Mouse (Mus musculus): ENCODE data around the gene Vps26c. TPM values are rescaled to one million over a fixed set of nuclear protein-coding genes. Genes with fewer than 3 reads are reported as not detected.

Vps26c gene
- polyA plus RNA-seq, 1 experiment from 2014 or later = 42.3 TPM

GRCm38 (mm10) chr16:94449151-94449550 is 77.5 kb downstream of the Vps26c start:
- no peaks in the 10 kb centered on the region for H3K9me3 ChIP-seq (replicated peaks; ENCODE audit: low read length)
- 77% methylated on average over 8 of the region's 8 CpGs for WGBS
- peak; percentile 37; the same call in 1 of the 2 replicates for TF ChIP-seq CTCF (IDR thresholded peaks at IDR 0.05; ENCODE audit: low read depth)
- no peak overlapping the region for H3K4me2 ChIP-seq (ENCODE audit: low read length)
- ATAC-seq (replicated peaks; ENCODE audit: low FRiP score, low read depth) (no peak), DNase-seq (ENCODE audit: low spot score) (peak; percentile 19)
- no peaks in the 10 kb centered on the region for H3K27me3 ChIP-seq (ENCODE audit: insufficient read depth, low read length)
- no peak overlapping the region for H3K27ac ChIP-seq
- H3K4me1 ChIP-seq (replicated peaks; ENCODE audit: insufficient read depth, low read length) = peaks cover 10% of the 10 kb centered on the region
- no peak overlapping the region for H3K4me3 ChIP-seq (replicated peaks; ENCODE audit: low read depth, low read length)
- peaks cover 51% of the 10 kb centered on the region for H3K36me3 ChIP-seq (ENCODE audit: insufficient read depth, low read length)
- H3K9ac ChIP-seq (ENCODE audit: low read depth, low read length) = no peak overlapping the region

Other genes with a start within 250 kb of the Vps26c start
- 5.0 and 5.9 TPM in 2 replicates for gene Hlcs, start 213.3 kb downstream of the Vps26c start, polyA plus RNA-seq (2015; fragmentation: Nextera tagmentation; extraction: Ambion mirVana)
- 14.0 and 14.9 TPM in 2 replicates for gene Ripply3, start 198.4 kb downstream of the Vps26c start, polyA plus RNA-seq (2015; fragmentation: Nextera tagmentation; extraction: Ambion mirVana)
- gene Ttc3, start 156.2 kb downstream of the Vps26c start, polyA plus RNA-seq (2015; fragmentation: Nextera tagmentation; extraction: Ambion mirVana) = 152 and 158 TPM in 2 replicates
- gene Pigp, start 155.0 kb downstream of the Vps26c start, polyA plus RNA-seq (2015; fragmentation: Nextera tagmentation; extraction: Ambion mirVana) = 195 and 220 TPM in 2 replicates
- gene Dyrk1a, start 43.2 kb upstream of the Vps26c start, polyA plus RNA-seq (2015; fragmentation: Nextera tagmentation; extraction: Ambion mirVana) = 8.5 and 8.6 TPM in 2 replicates